Comparison of ENCODE assay signal across 10 mouse cellular contexts in genomic region chr1:113297807-113298206, GRCm38 (mm10).
DNase-seq lines count a peak whose midpoint lies in the region; ATAC-seq and TF ChIP-seq lines count a peak whose summit lies in the region.
"Had no signal": no experiment of that assay in that cellular context is flagged by ENCODE, and none has a peak within 500 bp of the region (broad histone marks: within the 10 kb centered on the region; RNA-seq: fewer than 3 reads in every experiment).

No protein-coding gene starts in this region.

- 55% methylated on average over 3 of the region's 3 CpGs for WGBS in forebrain, embryonic 15.5 days
- 74% methylated on average over 3 of the region's 3 CpGs for WGBS in forebrain, embryonic 13.5 days

- TF ChIP-seq POLR2A in myocyte (IDR thresholded peaks at IDR 0.05; ENCODE audit: insufficient read length, low read depth) = no peak

- H3ac ChIP-seq in myocyte (ENCODE audit: control insufficient read depth, insufficient read length) = no peak overlapping the region

- H3K9me3 ChIP-seq in forebrain, embryonic 15.5 days = no peaks in the 10 kb centered on the region
- H3K9me3 ChIP-seq in forebrain, embryonic 13.5 days (replicated peaks) = 0 out of 2 replicates have a peak, but pooled peaks cover 4% of the 10 kb centered on the region

- H3K36me3 ChIP-seq in forebrain, embryonic 15.5 days = no peaks in the 10 kb centered on the region
- H3K36me3 ChIP-seq in forebrain, embryonic 13.5 days (ENCODE audit: poor library complexity, severe bottlenecking) = no peaks in the 10 kb centered on the region
- H3K36me3 ChIP-seq in myocyte (ENCODE audit: control insufficient read depth, insufficient read depth) = no peaks in the 10 kb centered on the region

- H3K4me3 ChIP-seq in forebrain, embryonic 15.5 days = no peak overlapping the region
- no peak overlapping the region for H3K4me3 ChIP-seq in forebrain, embryonic 13.5 days
- H3K4me3 ChIP-seq in layer of hippocampus, adult 2 months = no peak overlapping the region
- no peak overlapping the region for H3K4me3 ChIP-seq in myocyte
- no peak overlapping the region for H3K4me3 ChIP-seq in gastrocnemius, adult 2 months

- no peak for TF ChIP-seq CTCF in layer of hippocampus, adult 2 months (conservative IDR thresholded peaks at IDR 0.05)
- no peak for TF ChIP-seq CTCF in gastrocnemius, adult 2 months (IDR thresholded peaks at IDR 0.05)

- intact Hi-C loops in gastrocnemius, adult 2 months (cut with DNase I) = no loop called here

- peak; percentile 58; the same call in 1 of the 2 replicates for ATAC-seq in forebrain, embryonic 15.5 days (replicated peaks)
- no peak; the same call in 1 of the 2 replicates for ATAC-seq in forebrain, embryonic 13.5 days

- H3K4me1 ChIP-seq in forebrain, embryonic 15.5 days = no peaks in the 10 kb centered on the region
- H3K4me1 ChIP-seq in forebrain, embryonic 13.5 days = no peaks in the 10 kb centered on the region

- no peak overlapping the region for H3K9ac ChIP-seq in forebrain, embryonic 15.5 days (replicated peaks)
- H3K9ac ChIP-seq in forebrain, embryonic 13.5 days = no peak overlapping the region

- no peaks in the 10 kb centered on the region for H3K27me3 ChIP-seq in forebrain, embryonic 15.5 days
- H3K27me3 ChIP-seq in forebrain, embryonic 13.5 days = no peaks in the 10 kb centered on the region
- H3K27me3 ChIP-seq in myocyte (ENCODE audit: control insufficient read depth, insufficient read depth, insufficient read length) = no peaks in the 10 kb centered on the region

- H3K27ac ChIP-seq in forebrain, embryonic 15.5 days (replicated peaks) = no peak overlapping the region
- H3K27ac ChIP-seq in forebrain, embryonic 13.5 days = no peak overlapping the region
- H3K27ac ChIP-seq in layer of hippocampus, adult 2 months = no peak overlapping the region
- no peak overlapping the region for H3K27ac ChIP-seq in gastrocnemius, adult 2 months

- no peak overlapping the region for H3K4me2 ChIP-seq in forebrain, embryonic 15.5 days (replicated peaks)
- H3K4me2 ChIP-seq in forebrain, embryonic 13.5 days = no peak overlapping the region
- H3K4me2 ChIP-seq in myocyte (ENCODE audit: low read depth) = peak overlapping the region; percentile 30

- peak; percentile 85 for DNase-seq in brain, adult 2 months (ENCODE audit: low read depth, low spot score)
- DNase-seq in layer of hippocampus, adult 2 months (ENCODE audit: low spot score in 2 of 2) = peak; percentile 10 to 43
- DNase-seq in lung, postnatal 14 days = no peak
- DNase-seq in gastrocnemius, adult 2 months = no peak
- DNase-seq in ovary, adult 18-20 months (ENCODE audit: low spot score) = no peak
- DNase-seq: gastrocnemius, postnatal 36 days; thymus, adult 2 months had no signal

- H3K79me2 ChIP-seq in myocyte (ENCODE audit: control insufficient read depth, insufficient read depth) = no peaks in the 10 kb centered on the region

TF ChIP-seq in myocyte, 11 proteins besides CTCF, POLR2A, EP300 and RAD21:
- TF ChIP-seq MAX (IDR thresholded peaks at IDR 0.05; ENCODE audit: low read depth) (peak; percentile 68), TCF12 (IDR thresholded peaks at IDR 0.05; ENCODE audit: insufficient read depth, poor library complexity, severe bottlenecking) (no peak), USF1 (IDR thresholded peaks at IDR 0.05; ENCODE audit: low read depth) (peak; percentile 44)

Comparison
In these comparisons a context has a peak if more than half of its experiments do, and no peak if none do; other contexts are left out.
1. DNase-seq: peak in brain, adult 2 months (single experiment) and layer of hippocampus, adult 2 months (2 of 2); none in lung, postnatal 14 days (single experiment), gastrocnemius, adult 2 months (single experiment) and ovary, adult 18-20 months (single experiment).